Mouse (Mus musculus): ENCODE results near the gene Cdk20.

GRCm38 (mm10) chr13:64399906-64400305 lies 32.2 kb upstream of the Cdk20 start:
- TF ChIP-seq E2F4 (IDR thresholded peaks at IDR 0.05; ENCODE audit: insufficient read depth) (no peak), POLR2A (IDR thresholded peaks at IDR 0.05; ENCODE audit: insufficient read length, low read depth) (no peak)

All from myocyte (in vitro differentiated cells).